Mouse (Mus musculus) adrenal gland (tissue): ENCODE data around the gene Galnt14.

Experiments used
- intact Hi-C: fragments of 180-260 bp; cut with DNase I; formaldehyde crosslinking; loops from one replicate; pipeline ENCODE4 v1.15.1; 2025

Galnt14 gene

GRCm38 (mm10) chr17:73514862-73515261 is 195.4 kb downstream of the Galnt14 start:
- intact Hi-C loops = no loop called here

DNA sequence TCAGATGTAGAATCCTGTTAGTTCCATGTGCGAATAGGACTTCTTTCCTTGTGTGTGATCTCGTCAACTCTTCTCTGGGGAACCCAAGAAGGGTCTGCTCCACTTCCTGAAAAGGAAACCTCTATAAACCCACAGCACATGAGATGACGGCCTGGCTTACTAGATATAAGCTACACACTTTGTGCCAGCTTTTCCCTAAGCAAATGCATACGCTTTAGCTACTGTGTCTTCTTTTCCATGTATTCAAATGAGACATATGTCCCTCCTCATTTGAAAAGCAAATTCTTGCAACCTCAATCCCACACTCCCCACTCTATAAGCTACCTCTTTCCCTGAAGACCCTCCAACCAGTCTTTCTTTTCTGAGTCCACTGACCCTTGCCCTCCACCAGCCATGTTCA is 196.0 kb downstream of the Galnt14 start:
- intact Hi-C loops = no loop called here

DNA sequence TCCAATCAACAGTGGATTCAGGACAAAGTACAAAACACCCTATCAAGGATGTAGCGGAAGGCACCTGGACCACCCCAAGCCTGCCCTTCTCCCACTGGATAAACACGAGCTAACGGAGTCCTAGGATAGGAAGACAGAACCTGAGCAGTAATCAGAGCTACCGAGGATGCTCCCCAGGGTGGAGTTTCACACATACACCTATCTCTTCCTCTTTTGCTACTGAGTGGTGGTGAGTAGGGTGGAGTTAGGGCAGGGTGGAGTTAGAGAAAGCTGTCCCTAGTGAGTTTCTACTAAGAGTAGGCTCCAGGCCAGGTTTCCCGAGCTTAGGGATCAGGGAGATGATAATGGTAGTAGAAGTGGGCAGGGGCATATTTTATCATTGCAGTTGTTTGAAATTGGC is 197.4 kb downstream of the Galnt14 start:
- intact Hi-C loops = no loop called here

DNA sequence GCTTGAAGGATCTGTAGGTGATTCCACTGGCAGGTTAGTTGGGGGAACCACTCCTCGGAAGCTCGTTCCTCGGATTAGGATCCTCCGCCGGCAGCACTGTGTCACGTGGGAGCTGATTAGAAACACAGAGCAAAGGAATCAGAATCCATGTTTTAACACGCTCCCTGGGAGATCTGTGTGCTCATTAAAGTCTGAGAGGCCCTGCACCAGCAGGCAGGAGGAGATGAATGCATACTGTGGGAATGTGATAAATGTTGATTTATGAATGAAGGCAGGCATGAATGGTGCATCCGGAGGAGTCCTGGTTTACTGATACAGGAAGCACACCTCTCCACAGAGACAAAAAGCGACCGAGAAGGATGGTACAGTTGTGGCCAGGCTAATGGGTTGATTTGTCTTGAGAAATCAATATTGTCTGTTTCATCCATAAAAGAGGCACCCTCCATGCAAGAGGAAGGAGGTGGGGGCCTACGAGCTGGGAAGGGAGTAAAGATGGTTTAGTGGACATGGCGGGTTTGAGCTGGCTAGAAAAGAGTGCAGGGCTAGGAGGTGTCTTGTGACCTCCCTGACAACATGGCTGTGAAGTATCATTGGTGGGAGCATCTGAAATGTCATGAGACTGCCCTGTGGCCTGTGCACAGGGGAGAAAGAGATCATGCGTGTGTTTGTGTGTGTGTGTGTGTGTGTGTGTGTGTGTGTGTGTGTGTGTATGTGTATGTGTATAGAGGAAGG is 202.3 kb downstream of the Galnt14 start:
- intact Hi-C loops = no loop called here

DNA sequence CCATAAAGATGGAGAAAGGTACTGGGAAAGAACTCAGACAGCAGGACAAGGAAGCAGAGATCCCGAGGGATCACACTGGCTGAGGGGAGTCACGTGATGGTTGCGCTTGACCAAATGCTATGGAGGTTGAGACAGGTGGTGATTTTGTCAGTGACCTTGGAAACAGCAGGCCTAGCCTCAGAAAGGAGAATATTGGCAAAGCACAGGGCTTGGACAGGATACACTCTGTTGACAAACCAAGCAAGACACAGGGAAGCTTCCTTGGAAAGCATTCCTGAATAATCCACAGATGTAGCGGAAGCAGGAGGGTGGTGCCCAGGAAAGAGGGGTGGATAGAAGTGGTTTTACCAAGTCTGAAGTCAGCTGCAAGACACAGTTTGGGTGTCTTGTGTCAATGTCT is 206.1 kb downstream of the Galnt14 start:
- intact Hi-C loops = no loop called here

DNA sequence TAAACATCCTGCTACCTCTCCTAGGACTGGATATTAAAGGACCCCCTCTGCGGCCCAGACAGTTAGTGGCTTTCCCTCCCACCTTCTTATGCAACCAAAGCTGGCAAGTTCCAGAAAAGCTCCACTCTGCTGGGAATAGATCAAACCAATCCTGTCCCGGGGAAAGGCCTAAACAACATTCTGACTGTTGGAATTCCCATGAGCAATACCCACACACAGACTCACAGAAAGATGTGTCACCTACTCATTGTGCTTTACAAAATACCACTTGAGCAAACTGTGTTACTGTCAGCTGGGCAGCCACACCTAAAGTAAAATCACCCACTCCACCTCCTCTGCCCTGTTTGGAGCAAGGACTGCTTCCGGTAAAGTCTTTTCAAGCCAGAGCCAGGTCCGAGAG is 207.6 kb downstream of the Galnt14 start:
- intact Hi-C loops = no loop called here

DNA sequence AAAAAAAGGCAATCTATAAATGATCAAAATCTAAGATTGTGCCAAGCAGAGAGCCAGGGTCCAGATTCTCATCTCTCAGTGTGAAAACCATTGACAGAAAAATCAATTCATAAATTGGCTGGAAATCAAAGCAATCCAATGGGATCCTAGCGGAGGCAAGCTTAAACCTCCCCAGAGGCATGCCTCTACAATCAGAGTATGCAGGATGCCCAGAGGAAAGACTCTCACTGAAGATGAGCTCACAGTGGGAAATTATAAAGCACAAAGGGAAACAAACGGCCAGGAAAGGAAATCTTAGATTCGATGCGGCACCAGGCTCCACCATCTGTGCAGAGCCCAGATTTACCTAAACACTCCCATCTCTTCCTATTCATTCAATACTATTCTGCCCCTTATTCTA is 220.7 kb downstream of the Galnt14 start:
- intact Hi-C loops = no loop called here

DNA sequence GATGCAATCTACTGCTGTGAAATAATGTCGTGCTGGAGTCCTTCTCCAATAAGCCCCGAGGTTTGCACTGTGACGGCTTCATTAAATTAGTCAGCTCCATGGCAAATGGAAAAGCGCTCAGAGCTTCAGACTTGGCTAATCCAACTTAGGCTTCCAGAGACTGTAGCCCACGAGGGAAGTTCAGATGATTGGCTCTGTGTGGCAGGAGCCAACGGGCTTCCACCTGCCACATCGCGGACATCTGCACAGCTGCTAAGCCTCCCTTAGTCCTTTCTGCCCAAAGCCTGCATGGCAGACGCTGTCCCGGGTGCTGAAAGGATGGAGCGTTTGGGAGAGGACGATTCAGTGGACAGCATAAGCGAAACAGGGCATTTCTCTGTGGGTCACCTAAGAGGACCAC is 222.5 kb downstream of the Galnt14 start:
- intact Hi-C loops = no loop called here

DNA sequence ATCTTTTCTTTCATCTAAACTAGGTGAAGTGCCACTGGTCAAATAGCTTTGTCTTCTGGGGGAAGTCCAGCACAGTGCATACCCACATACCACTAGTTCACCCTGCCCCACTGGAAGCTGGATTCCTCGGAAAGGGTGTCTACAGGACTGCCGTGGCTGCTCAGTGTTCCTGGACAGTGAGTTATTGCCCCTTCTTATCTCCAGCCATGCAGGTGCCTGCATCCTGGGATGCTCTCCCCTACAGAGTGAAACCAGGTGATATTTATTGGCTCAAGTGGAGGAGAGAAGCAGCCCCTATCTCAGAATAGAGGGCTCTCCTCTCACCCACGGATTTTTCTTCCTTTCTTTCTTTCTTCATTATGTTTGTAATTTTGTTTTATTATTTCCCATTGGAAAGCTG is 222.9 kb downstream of the Galnt14 start:
- intact Hi-C loops = no loop called here

DNA sequence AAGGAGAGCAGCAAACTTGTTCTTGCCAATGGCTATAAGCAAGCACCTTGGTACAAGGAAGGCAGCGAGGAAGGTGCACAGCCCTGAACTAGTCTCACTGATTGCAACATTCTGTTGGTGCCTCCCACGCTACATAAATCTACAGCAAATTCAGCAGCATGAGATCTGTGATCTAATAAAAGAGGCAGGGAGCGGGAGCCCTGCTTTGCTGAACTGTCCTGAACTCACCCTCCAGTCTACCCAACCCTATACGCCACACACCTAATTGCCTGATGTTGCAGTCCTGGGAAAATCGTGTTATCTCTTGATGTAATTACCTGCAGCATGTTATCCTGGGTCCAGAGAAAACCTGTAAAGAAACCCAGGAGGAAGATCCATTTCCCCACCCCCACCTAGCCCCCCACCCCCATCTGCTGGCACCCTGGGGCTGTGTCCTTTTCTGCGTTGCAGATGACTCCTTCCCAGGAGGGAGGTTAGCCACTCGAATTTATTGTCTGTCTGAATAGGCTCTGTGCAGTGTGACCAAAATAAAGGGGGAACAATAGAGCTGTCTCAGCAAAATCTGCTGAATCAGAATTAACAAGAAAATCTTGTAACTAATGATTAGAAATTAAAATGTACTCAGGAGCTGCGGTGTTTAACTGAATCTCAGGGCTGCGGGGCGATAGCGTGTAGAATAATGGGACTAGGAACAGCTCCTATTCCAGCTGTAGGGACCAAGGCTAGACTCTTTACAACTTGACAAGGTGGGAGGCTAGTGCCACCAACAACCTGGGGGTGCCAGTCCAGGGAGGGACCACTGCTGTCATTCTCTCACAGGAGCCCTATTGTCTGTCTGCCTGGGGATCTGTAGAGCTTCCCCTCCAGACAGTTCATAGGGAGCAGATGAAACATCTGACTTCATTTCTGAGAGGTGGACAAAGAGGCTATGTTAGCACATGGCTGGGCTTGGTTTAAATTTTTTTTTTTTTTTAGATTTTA is 232.9 kb downstream of the Galnt14 start:
- intact Hi-C loops = no loop called here

GRCm38 (mm10) chr17:73474371-73474770 is 235.9 kb downstream of the Galnt14 start:
- intact Hi-C loops = no loop called here

- intact Hi-C loops = no loop called here
Observed at GRCm38 (mm10) chr17:73473012-73473411, 237.2 kb downstream of the Galnt14 start.

GRCm38 (mm10) chr17:73460874-73461273 is 249.4 kb downstream of the Galnt14 start:
- intact Hi-C loops = no loop called here

DNA sequence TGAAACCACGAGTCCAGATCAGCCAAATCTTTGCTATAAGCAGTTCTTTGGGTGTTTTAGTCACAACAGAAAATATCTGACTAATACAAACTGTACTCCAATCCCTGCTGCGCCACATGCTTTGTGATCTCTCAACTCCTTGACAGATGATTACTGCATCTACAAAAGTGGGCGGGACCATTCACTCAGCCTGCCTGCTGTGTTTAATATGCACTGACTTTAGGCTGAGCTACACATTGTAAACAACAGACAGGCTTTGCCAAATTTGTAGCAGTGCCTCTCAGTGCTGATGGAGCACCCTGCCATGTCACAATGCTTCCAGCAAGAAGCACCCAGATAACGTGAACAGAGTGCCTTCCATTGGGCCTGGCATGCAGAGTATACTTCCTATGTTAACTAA is 251.5 kb downstream of the Galnt14 start:
- intact Hi-C loops = no loop called here

GRCm38 (mm10) chr17:73456551-73456950 is 253.7 kb downstream of the Galnt14 start:
- intact Hi-C loops = no loop called here

GRCm38 (mm10) chr17:73453646-73454045 is 256.6 kb downstream of the Galnt14 start:
- intact Hi-C loops = no loop called here

DNA sequence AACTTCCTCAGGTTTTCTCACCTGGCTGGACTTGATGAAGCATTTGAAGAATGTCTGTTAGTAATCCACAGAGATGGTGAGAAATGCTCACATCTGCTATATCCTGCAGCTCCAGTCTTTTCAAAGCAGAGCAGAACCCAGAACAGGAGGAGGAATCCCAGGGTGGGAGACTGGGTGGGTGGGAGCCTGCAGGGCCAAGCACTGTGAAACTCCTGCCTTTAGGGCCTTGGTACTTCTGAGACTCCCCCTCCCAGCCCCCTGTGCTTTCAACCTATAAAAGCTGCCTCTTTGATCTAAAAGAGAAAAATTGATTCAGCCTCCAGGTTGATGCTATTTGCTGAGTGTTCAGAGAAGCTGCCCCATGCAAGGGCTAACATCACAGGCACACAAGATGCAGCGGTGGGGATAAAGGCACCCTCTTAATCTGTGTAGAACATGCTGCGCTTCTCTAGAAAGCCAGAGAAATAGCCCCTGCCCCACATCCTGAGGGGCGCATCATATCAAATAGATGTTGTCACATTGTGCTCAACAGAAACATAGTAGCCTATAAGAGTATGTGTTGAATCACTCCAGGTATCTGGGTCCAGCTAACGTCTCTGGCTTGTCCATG is 258.0 kb downstream of the Galnt14 start:
- intact Hi-C loops = no loop called here

GRCm38 (mm10) chr17:73449104-73449503 is 261.1 kb downstream of the Galnt14 start:
- intact Hi-C loops = no loop called here
